Mouse (Mus musculus) MN1 (cell line): ENCODE measurements around the gene Nos2.

Source experiments
- DNase-seq: peaks from one replicate; pipeline ENCODE4 v3.0.0-alpha.2; 2016; ENCODE audit warnings: low spot score

Gene Nos2

GRCm38 (mm10) chr11:78920411-78920939, at the start of gene Nos2:
Gene Nos2 (plus strand): TSS chr11:78920787.
- DNase-seq: no peak

- DNase-seq: no peak
Measured at GRCm38 (mm10) chr11:78870891-78871290, 49.7 kb upstream of the Nos2 start.

GRCm38 (mm10) chr11:78872782-78873181, 47.8 kb upstream of the Nos2 start:
- DNase-seq: no peak

- DNase-seq: no peak
Measured at GRCm38 (mm10) chr11:78879727-78880126, 40.9 kb upstream of the Nos2 start.

GRCm38 (mm10) chr11:78886693-78887092, 33.9 kb upstream of the Nos2 start:
- DNase-seq: no peak

- peak; percentile 74 for DNase-seq
Measured at GRCm38 (mm10) chr11:78887102-78887971, 33.2 kb upstream of the Nos2 start.

GRCm38 (mm10) chr11:78889156-78889555, 31.4 kb upstream of the Nos2 start:
- DNase-seq: no peak

- DNase-seq: no peak
Measured at GRCm38 (mm10) chr11:78896357-78897123, 24.0 kb upstream of the Nos2 start.

- no peak for DNase-seq
Measured at GRCm38 (mm10) chr11:78915473-78915872, 5.1 kb upstream of the Nos2 start.

GRCm38 (mm10) chr11:78916410-78916809, 4.2 kb upstream of the Nos2 start:
- peak; percentile 16 for DNase-seq

- DNase-seq: no peak
Measured at GRCm38 (mm10) chr11:78919745-78920144, 842 bp upstream of the Nos2 start.

- DNase-seq: peak; percentile 51
Measured at GRCm38 (mm10) chr11:78922678-78923407, 2.3 kb downstream of the Nos2 start.

- DNase-seq: no peak
Measured at GRCm38 (mm10) chr11:78924111-78924510, 3.5 kb downstream of the Nos2 start.

- no peak for DNase-seq
Measured at GRCm38 (mm10) chr11:78924916-78925315, 4.3 kb downstream of the Nos2 start.

- DNase-seq: peak; percentile 72
Measured at GRCm38 (mm10) chr11:78929345-78929744, 8.8 kb downstream of the Nos2 start.

GRCm38 (mm10) chr11:78934307-78934706, 13.7 kb downstream of the Nos2 start:
- no peak for DNase-seq

- no peak for DNase-seq
Measured at GRCm38 (mm10) chr11:78934727-78935126, 14.1 kb downstream of the Nos2 start.

GRCm38 (mm10) chr11:78935178-78935577, 14.6 kb downstream of the Nos2 start:
- no peak for DNase-seq

GRCm38 (mm10) chr11:78943083-78943482, 22.5 kb downstream of the Nos2 start:
- DNase-seq: no peak

- peak; percentile 56 for DNase-seq
Measured at GRCm38 (mm10) chr11:78950365-78950764, 29.8 kb downstream of the Nos2 start.

GRCm38 (mm10) chr11:78952467-78952866, 31.9 kb downstream of the Nos2 start:
- no peak for DNase-seq

- peak; percentile 68 for DNase-seq
Measured at GRCm38 (mm10) chr11:78956260-78956659, 35.7 kb downstream of the Nos2 start.
